Mouse (Mus musculus) forebrain, postnatal 0 days (tissue): Measurements from ENCODE around the gene Mrps2. TPM values are rescaled to one million over a fixed set of nuclear protein-coding genes. Genes with fewer than 3 reads are reported as not detected.

Source experiments
- ATAC-seq: fragments of 200-750 bp; cut with Nextera tagmentation; 2 replicates; pipeline ENCODE4 v1.8.0; 2017; ENCODE audit warnings: mild to moderate bottlenecking, moderate library complexity
- DNase-seq: peaks from one replicate; pipeline ENCODE4 v3.0.0-alpha.2; 2015
- H3K27ac ChIP-seq: fragments of 300-500 bp; sonication (generic); 2 replicates; pipeline ENCODE4 v1.5.1; 2014; ENCODE audit warnings: low read depth, mild to moderate bottlenecking, antibody characterized with exemption, low read length, moderate library complexity, mixed read lengths
- H3K27me3 ChIP-seq: fragments of 300-500 bp; sonication (generic); 2 replicates; pipeline ENCODE4 v1.6.1; 2014; ENCODE audit warnings: mild to moderate bottlenecking, low read length, mixed read lengths; ENCODE audit not compliant: insufficient read depth
- H3K36me3 ChIP-seq: fragments of 300-500 bp; sonication (generic); 2 replicates; pipeline ENCODE4 v1.6.1; 2014; ENCODE audit warnings: mild to moderate bottlenecking, moderate library complexity; ENCODE audit not compliant: insufficient read depth
- H3K4me1 ChIP-seq: fragments of 300-500 bp; sonication (generic); 2 replicates; pipeline ENCODE4 v1.6.1; 2014; ENCODE audit warnings: antibody characterized with exemption; ENCODE audit not compliant: insufficient read depth
- H3K4me2 ChIP-seq: fragments of 300-500 bp; sonication (generic); 2 replicates; pipeline ENCODE4 v1.6.1; 2014; ENCODE audit warnings: low read depth, mild to moderate bottlenecking, moderate library complexity
- H3K4me3 ChIP-seq: fragments of 300-500 bp; sonication (generic); 2 replicates; pipeline ENCODE4 v1.5.1; 2014; ENCODE audit warnings: low read depth, low read length, mixed read lengths
- H3K9ac ChIP-seq: fragments of 300-500 bp; sonication (generic); 2 replicates; pipeline ENCODE4 v1.6.1; 2014; ENCODE audit warnings: mild to moderate bottlenecking
- H3K9me3 ChIP-seq: fragments of 300-500 bp; sonication (generic); 2 replicates; pipeline ENCODE4 v1.6.1; 2016; ENCODE audit warnings: low read length
- CTCF ChIP-seq: sonication (generic); IDR thresholded peaks from 2 replicates; pipeline ENCODE4 v1.5.1; 2016; ENCODE audit warnings: antibody characterized with exemption, control low read depth, low read depth
- WGBS: fragments of 180-500 bp; shearing (Covaris S2); extraction: QIAGEN DNeasy Blood & Tissue Kit; methylation state at CpG from one replicate; pipeline ENCODE4 v1.1.7; 2014; 5-methylcytosine and 5-hydroxymethylcytosine counted together
- polyA plus RNA-seq: library from polyadenylated mRNA; unstranded; fragments of >200 nt; fragmentation: Nextera tagmentation; extraction: Ambion mirVana; gene quantifications from 2 replicates; pipeline ENCODE4 v1.2.1, GENCODE M21; 2015
- total RNA-seq: library from RNA; depleted of rRNA; stranded (reverse); fragments of >200 nt; gene quantifications from 2 replicates; pipeline ENCODE4 v1.2.3, GENCODE M21; 2014

Mrps2 gene
- total and polyA plus RNA-seq, 2 experiments from 2014 or later = 33.4 to 42.6 TPM

DNA sequence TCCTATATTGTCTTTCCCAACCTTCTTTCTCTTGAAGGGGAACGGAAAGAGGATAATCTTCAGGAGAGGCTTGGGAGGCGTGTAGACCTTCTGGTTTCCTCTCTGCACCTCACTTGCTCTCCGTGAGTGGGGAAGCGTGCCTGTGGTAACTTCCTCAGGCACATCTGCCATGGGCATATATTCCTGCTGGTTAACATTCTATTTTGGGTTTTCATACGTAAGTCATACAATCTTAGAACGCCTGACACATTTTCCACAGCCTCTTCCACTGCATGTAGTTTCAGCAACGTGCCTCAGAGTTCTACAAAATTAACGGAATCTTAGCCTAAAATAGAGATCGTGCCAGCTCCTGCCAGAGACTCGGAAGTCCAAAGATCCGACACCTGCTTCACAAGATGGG, 32.5 kb upstream of the Mrps2 start:
- no peak overlapping the region for H3K4me3 ChIP-seq
- no peaks in the 10 kb centered on the region for H3K4me1 ChIP-seq
- H3K9ac ChIP-seq = no peak overlapping the region
- no peaks in the 10 kb centered on the region for H3K27me3 ChIP-seq
- no peaks in the 10 kb centered on the region for H3K9me3 ChIP-seq
- no peaks in the 10 kb centered on the region for H3K36me3 ChIP-seq
- peak; percentile 16 for DNase-seq
- H3K27ac ChIP-seq = no peak overlapping the region
- no peak; the same call in 1 of the 2 replicates for ATAC-seq
- no peak overlapping the region for H3K4me2 ChIP-seq
- 78% methylated on average over 11 of the region's 11 CpGs for WGBS
- no peak for TF ChIP-seq CTCF

DNA sequence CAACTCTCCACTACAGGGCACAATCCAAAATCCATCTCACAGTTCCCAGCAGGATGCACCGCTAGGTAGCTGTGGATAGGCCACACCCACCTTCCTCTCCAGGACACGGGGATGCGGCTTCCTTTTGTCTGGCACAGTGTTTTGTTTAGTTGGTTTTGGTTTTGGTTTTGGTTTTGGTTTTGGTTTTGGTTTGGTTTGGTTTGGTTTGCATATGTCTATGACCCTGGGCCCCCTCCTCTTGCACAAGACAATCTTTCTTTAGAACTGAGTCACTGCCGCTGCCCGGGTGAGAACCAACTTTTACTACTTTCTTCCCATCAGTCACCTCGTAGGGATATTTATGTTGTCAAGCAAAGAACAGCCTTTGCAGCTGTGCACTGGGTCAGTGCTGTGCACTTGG, 27.0 kb upstream of the Mrps2 start:
- Histone ChIP-seq H3K27me3 (no peaks in the 10 kb centered on the region), H3K9ac (no peak overlapping the region), H3K9me3 (no peaks in the 10 kb centered on the region), H3K4me1 (peaks cover 3% of the 10 kb centered on the region; the same call in 1 of the 2 replicates), H3K36me3 (no peaks in the 10 kb centered on the region), H3K27ac (no peak overlapping the region), H3K4me2 (no peak overlapping the region), H3K4me3 (no peak overlapping the region)
- no peak for ATAC-seq
- no peak for DNase-seq
- 77% methylated on average over 6 of the region's 6 CpGs for WGBS
- no peak for TF ChIP-seq CTCF

DNA sequence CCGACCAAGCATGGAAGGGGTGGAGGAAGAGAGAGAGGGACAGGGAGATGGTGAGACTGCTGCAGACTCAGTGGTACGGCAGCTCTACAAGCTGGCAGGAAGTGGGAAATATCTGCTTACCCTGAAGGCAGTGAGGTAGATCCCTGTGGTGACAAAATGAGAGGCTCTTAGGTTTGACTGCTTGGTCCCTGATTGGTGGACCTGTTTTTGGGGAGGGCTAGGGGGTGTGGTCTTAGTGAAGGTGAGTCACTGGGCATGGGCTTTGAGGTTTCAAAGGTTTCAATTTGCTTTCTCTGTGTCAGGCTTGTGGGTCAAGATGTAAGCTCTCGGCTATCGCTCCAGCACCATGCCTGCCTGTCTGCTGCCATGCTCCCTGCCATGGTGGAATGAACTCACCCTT, 22.8 kb upstream of the Mrps2 start:
- Histone ChIP-seq H3K4me2 (no peak overlapping the region), H3K9ac (no peak overlapping the region), H3K4me1 (peaks cover 8% of the 10 kb centered on the region), H3K9me3 (no peaks in the 10 kb centered on the region), H3K36me3 (peaks cover 4% of the 10 kb centered on the region; the same call in 1 of the 2 replicates), H3K27me3 (no peaks in the 10 kb centered on the region), H3K4me3 (no peak overlapping the region), H3K27ac (no peak overlapping the region)
- DNase-seq (no peak), ATAC-seq (no peak)
- WGBS = 88% methylated on average over 4 of the region's 4 CpGs
- no peak for TF ChIP-seq CTCF

DNA sequence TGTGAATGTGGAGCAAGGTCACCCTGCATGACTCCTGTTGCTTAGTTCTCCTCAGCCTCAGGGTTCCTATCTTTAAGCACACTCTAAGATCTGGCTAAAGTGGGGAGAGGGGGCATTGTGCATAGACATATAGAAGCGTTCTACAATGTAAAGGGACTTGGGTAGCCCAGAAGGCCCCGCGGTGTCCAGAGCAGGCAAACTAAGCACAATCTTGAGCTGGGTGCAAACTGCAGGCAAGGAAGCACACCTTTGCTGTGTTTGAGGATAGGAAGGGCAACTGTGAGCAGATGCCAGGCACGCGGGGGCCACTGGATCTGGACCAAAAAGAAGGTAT, 21.7 kb upstream of the Mrps2 start:
- 5% methylated on average over 5 of the region's 5 CpGs for WGBS

DNA sequence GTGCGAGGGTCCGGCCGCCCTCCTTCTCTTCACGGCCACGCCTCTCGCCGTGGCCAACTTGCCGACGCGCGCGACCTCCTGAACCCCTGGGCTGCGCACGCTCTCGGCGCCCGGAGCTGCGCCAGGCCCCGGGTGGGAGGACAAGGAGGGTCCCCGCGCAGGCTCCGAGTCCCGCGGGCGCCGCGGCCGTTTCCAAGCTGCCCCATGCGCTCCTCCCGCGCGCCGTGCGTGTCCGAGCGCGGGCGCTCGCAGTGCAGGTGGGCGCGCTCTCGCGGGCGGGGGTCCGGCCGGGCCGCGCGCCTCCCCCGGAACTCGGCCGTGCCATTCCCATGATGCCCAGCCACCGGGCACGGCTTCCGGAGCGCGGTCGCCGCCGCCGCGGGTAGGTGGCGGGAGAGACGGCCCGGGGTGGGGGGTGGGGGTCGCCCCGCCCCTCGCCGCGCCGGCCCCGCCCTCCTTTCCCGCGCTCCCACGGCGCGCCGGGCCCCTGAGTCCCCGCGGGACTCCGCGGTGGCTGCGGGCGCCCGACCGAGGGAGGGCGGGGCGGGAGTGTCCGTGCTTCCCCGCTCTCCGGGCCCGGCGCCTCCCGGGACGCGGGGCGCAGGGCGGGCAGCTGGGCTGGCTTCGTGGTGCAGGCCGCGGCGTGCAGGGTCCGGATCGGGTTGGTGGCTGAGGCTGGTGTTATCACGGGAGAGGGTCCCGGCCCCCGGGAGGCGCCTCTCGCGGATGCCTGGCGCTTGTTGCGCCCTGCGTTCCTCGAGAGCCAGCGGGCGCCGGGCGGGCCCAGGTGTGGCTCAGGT, 21.2 kb upstream of the Mrps2 start, which contains the start of gene Ppp1r26:
Ppp1r26 (plus strand) TSS at position 286 of the 800 bp plus-strand sequence.
- H3K4me1 ChIP-seq = peaks cover 8% of the 10 kb centered on the region
- ATAC-seq (peak; percentile 67), DNase-seq (peak; percentile 63)
- peak within 1 kb of the TSS; percentile 85 for H3K9ac ChIP-seq
- H3K36me3 ChIP-seq = peaks cover 12% of the 10 kb centered on the region; the same call in 1 of the 2 replicates
- peak within 1 kb of the TSS; percentile 75 for H3K4me3 ChIP-seq
- H3K9me3 ChIP-seq = no peaks in the 10 kb centered on the region
- peak within 1 kb of the TSS; percentile 86 for H3K27ac ChIP-seq
- 3% methylated on average over 102 of the region's 118 CpGs for WGBS
- TF ChIP-seq CTCF = no peak
- peak within 1 kb of the TSS; percentile 90 for H3K4me2 ChIP-seq
- H3K27me3 ChIP-seq = no peaks in the 10 kb centered on the region

More for the DNA sequence above, 21.7 kb upstream of the Mrps2 start:
- peak overlapping the region; percentile 86 for H3K27ac ChIP-seq
- DNase-seq (peak; percentile 31), ATAC-seq (peak; percentile 1; the same call in 1 of the 2 replicates)
- peaks cover 8% of the 10 kb centered on the region for H3K4me1 ChIP-seq
- H3K36me3 ChIP-seq = peaks cover 6% of the 10 kb centered on the region; the same call in 1 of the 2 replicates
- no peaks in the 10 kb centered on the region for H3K27me3 ChIP-seq
- H3K4me3 ChIP-seq = peak overlapping the region; percentile 75
- no peaks in the 10 kb centered on the region for H3K9me3 ChIP-seq
- peak overlapping the region; percentile 90 for H3K4me2 ChIP-seq
- H3K9ac ChIP-seq = peak overlapping the region; percentile 85
- no peak for TF ChIP-seq CTCF

DNA sequence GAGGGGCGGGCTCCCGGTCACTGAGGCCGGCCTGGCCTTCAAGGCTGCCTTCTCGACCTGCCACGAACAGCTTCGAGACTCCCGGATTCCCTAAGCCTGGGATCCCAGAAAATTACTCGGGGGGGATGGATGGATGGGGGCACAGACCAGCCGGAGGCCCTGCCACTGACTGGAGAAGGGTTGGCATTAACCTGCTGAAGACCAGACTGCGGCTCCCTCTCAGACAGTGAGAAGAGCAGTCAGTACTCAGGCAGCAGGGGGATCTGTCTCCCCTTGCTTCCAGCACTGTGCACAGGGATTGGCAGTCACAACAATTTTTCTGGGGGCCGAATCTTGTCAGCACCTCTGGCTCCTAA, 20.6 kb upstream of the Mrps2 start:
- peak overlapping the region; percentile 86 for H3K27ac ChIP-seq
- H3K27me3 ChIP-seq = no peaks in the 10 kb centered on the region
- H3K4me2 ChIP-seq = peak overlapping the region; percentile 90
- DNase-seq = peak; percentile 36
- peak overlapping the region; percentile 85 for H3K9ac ChIP-seq
- peak overlapping the region; percentile 75 for H3K4me3 ChIP-seq
- peaks cover 17% of the 10 kb centered on the region; the same call in 1 of the 2 replicates for H3K36me3 ChIP-seq
- H3K9me3 ChIP-seq = no peaks in the 10 kb centered on the region
- peak; percentile 32 for TF ChIP-seq CTCF
- WGBS = 8% methylated on average over 11 of the region's 11 CpGs
- peak; percentile 72 for ATAC-seq
- peaks cover 8% of the 10 kb centered on the region for H3K4me1 ChIP-seq

DNA sequence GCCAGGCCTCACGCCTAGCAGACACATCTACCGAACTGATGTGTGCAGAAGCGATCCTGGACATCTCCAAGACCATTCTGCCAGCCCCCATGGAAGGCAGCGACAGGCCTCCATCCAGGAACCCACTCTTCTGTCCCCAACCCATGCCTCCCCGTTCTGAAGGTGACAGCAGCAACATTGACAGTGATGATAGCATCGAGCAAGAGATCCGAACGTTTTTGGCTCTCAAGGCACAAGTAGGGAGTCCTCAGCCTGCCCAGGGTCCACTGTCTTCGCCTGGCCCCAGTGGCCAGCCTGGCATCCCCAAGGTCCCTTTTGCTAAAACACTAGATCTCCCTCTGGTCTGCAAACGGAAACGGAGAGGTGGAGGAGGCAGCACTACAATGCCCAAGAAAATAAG, 16.2 kb upstream of the Mrps2 start:
- no peak overlapping the region for H3K9ac ChIP-seq
- DNase-seq = no peak
- 92% methylated on average over 11 of the region's 11 CpGs for WGBS
- H3K27me3 ChIP-seq = no peaks in the 10 kb centered on the region
- no peak overlapping the region for H3K27ac ChIP-seq
- H3K36me3 ChIP-seq = peaks cover 25% of the 10 kb centered on the region
- no peak for TF ChIP-seq CTCF
- H3K9me3 ChIP-seq = no peaks in the 10 kb centered on the region
- no peaks in the 10 kb centered on the region for H3K4me1 ChIP-seq
- no peak overlapping the region for H3K4me3 ChIP-seq
- H3K4me2 ChIP-seq = no peak overlapping the region
- no peak for ATAC-seq
